Mouse (Mus musculus): ENCODE measurements around the gene Afg1l.

The Afg1l gene

GRCm38 (mm10) chr10:42383708-42384107, 94.7 kb downstream of the Afg1l start:
- no peak for DNase-seq (ENCODE audit: low spot score in 2 of 2)

GRCm38 (mm10) chr10:42364216-42364615, 114.1 kb downstream of the Afg1l start:
- no peak for DNase-seq (ENCODE audit: low spot score in 2 of 2)

- DNase-seq (ENCODE audit: low spot score in 2 of 2), result no peak
These were observed 122.4 kb downstream of the Afg1l start for GRCm38 (mm10) chr10:42355980-42356379.

- no peak for DNase-seq (ENCODE audit: low spot score in 2 of 2)
These were observed 130.4 kb downstream of the Afg1l start for GRCm38 (mm10) chr10:42347986-42348385.

GRCm38 (mm10) chr10:42347127-42347526, 131.2 kb downstream of the Afg1l start:
- no peak for DNase-seq (ENCODE audit: low spot score in 2 of 2)

GRCm38 (mm10) chr10:42346179-42346877, 132.0 kb downstream of the Afg1l start:
- DNase-seq (ENCODE audit: low spot score in 2 of 2), result no peak

- DNase-seq (ENCODE audit: low spot score in 2 of 2), result no peak
These were observed 135.7 kb downstream of the Afg1l start for GRCm38 (mm10) chr10:42342714-42343113.

- DNase-seq (ENCODE audit: low spot score in 2 of 2), result no peak
These were observed 136.4 kb downstream of the Afg1l start for GRCm38 (mm10) chr10:42341815-42342457.

- DNase-seq (ENCODE audit: low spot score in 2 of 2), result no peak
These were observed 138.0 kb downstream of the Afg1l start for GRCm38 (mm10) chr10:42340426-42340793.

GRCm38 (mm10) chr10:42339773-42340425, 138.5 kb downstream of the Afg1l start:
- no peak for DNase-seq (ENCODE audit: low spot score in 2 of 2)

GRCm38 (mm10) chr10:42338456-42338855, 139.9 kb downstream of the Afg1l start:
- no peak for DNase-seq (ENCODE audit: low spot score in 2 of 2)

- DNase-seq (ENCODE audit: low spot score in 2 of 2), result no peak
These were observed 150.8 kb downstream of the Afg1l start for GRCm38 (mm10) chr10:42327576-42327975.

GRCm38 (mm10) chr10:42325305-42325704, 153.1 kb downstream of the Afg1l start:
- DNase-seq (ENCODE audit: low spot score in 2 of 2), result no peak

GRCm38 (mm10) chr10:42323978-42324377, 154.4 kb downstream of the Afg1l start:
- DNase-seq (ENCODE audit: low spot score in 2 of 2), result no peak

GRCm38 (mm10) chr10:42313222-42313786, 165.1 kb downstream of the Afg1l start:
- DNase-seq (ENCODE audit: low spot score in 2 of 2), result no peak

- DNase-seq (ENCODE audit: low spot score in 2 of 2), result no peak
These were observed 165.8 kb downstream of the Afg1l start for GRCm38 (mm10) chr10:42312557-42312956.

- no peak for DNase-seq (ENCODE audit: low spot score in 2 of 2)
These were observed 169.7 kb downstream of the Afg1l start for GRCm38 (mm10) chr10:42308687-42308987.

GRCm38 (mm10) chr10:42307980-42308686, 170.2 kb downstream of the Afg1l start:
- DNase-seq (ENCODE audit: low spot score in 2 of 2), result peak; percentile 49 to 78

GRCm38 (mm10) chr10:42306422-42306821, 171.9 kb downstream of the Afg1l start:
- no peak for DNase-seq (ENCODE audit: low spot score in 2 of 2)

- no peak for DNase-seq (ENCODE audit: low spot score in 2 of 2)
These were observed 177.6 kb downstream of the Afg1l start for GRCm38 (mm10) chr10:42300805-42301204.

- no peak for DNase-seq (ENCODE audit: low spot score in 2 of 2)
These were observed 178.4 kb downstream of the Afg1l start for GRCm38 (mm10) chr10:42299967-42300366.

- DNase-seq (ENCODE audit: low spot score in 2 of 2), result no peak
These were observed 178.9 kb downstream of the Afg1l start for GRCm38 (mm10) chr10:42299426-42299825.

Data from spleen, postnatal 4 days (tissue).